Comparison of ENCODE assay signal across 8 mouse cellular contexts in the genomic region with DNA sequence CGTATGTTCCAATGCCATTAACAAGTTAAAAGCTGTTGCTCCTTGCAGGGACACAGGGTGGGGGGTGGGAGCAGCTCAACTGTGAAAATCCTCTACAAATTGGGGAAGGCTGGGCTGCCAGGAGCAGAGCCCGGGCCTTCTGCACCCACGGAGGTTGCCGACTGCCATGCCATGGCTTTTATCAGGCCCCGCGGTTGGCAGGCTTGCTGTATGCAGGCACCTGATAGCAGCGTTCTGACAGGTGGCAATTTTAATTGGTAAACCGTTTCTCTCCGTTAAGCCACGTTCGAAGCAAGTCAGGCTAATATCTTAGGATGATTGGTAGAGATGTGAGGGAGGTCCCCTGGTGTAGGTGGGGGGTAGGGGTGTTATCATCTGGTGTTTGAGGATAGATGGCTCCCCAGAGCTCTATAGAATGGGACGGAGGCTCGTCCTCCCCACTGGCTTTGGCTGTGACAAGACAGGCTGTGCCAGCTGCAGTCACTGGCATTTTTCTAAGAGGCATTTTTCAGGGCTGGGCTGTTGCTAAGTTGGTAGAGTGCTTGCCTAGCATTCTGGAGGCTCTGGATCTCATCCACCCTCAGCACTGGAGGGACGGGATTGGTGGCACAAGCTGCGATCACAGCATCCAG.
A peak's percentile ranks its signal among the peaks of the same experiment; 100 is the strongest.
DNase-seq lines count a peak whose midpoint lies in the region; ATAC-seq lines count a peak whose summit lies in the region.

No protein-coding gene starts in this region.

- no peaks in the 10 kb centered on the region for H3K9me3 ChIP-seq in hindbrain, embryonic 13.5 days
- no peaks in the 10 kb centered on the region for H3K9me3 ChIP-seq in hindbrain, embryonic 12.5 days (replicated peaks)
- no peaks in the 10 kb centered on the region for H3K9me3 ChIP-seq in midbrain, embryonic 12.5 days

- H3K36me3 ChIP-seq in hindbrain, embryonic 13.5 days: no peaks in the 10 kb centered on the region
- no peaks in the 10 kb centered on the region for H3K36me3 ChIP-seq in hindbrain, embryonic 12.5 days
- no peaks in the 10 kb centered on the region for H3K36me3 ChIP-seq in midbrain, embryonic 12.5 days

- H3K4me2 ChIP-seq in hindbrain, embryonic 13.5 days: no peak overlapping the region
- no peak overlapping the region for H3K4me2 ChIP-seq in hindbrain, embryonic 12.5 days (replicated peaks)
- no peak overlapping the region for H3K4me2 ChIP-seq in midbrain, embryonic 12.5 days (replicated peaks)

- peaks cover 35% of the 10 kb centered on the region for H3K4me1 ChIP-seq in hindbrain, embryonic 13.5 days (replicated peaks)
- peaks cover 15% of the 10 kb centered on the region for H3K4me1 ChIP-seq in hindbrain, embryonic 12.5 days
- peaks cover 19% of the 10 kb centered on the region for H3K4me1 ChIP-seq in midbrain, embryonic 12.5 days

- 25% methylated on average over 15 of the region's 15 CpGs for WGBS in hindbrain, embryonic 13.5 days
- WGBS in hindbrain, embryonic 12.5 days: 35% methylated on average over 15 of the region's 15 CpGs
- 38% methylated on average over 15 of the region's 15 CpGs for WGBS in midbrain, embryonic 12.5 days

- peak; percentile 10 for DNase-seq in Muller cell, postnatal 12 days (ENCODE audit: inconsistent ontology term)
- DNase-seq in ovary, postnatal 36 days (ENCODE audit: low spot score): no peak
- DNase-seq in urinary bladder, adult 2 months (ENCODE audit: low spot score): no peak
- no peak for DNase-seq in kidney, adult 9 months

- no peaks in the 10 kb centered on the region for H3K27me3 ChIP-seq in hindbrain, embryonic 13.5 days
- no peaks in the 10 kb centered on the region for H3K27me3 ChIP-seq in hindbrain, embryonic 12.5 days
- 0 out of 2 replicates have a peak, but pooled peaks cover 4% of the 10 kb centered on the region for H3K27me3 ChIP-seq in midbrain, embryonic 12.5 days

- no peak overlapping the region for H3K27ac ChIP-seq in hindbrain, embryonic 13.5 days
- H3K27ac ChIP-seq in hindbrain, embryonic 12.5 days: no peak overlapping the region
- 0 out of 2 replicates have a peak overlapping the region, but pooled peaks have one; percentile 10 for H3K27ac ChIP-seq in midbrain, embryonic 12.5 days (replicated peaks)

- no peak overlapping the region for H3K4me3 ChIP-seq in hindbrain, embryonic 13.5 days
- no peak overlapping the region for H3K4me3 ChIP-seq in hindbrain, embryonic 12.5 days
- H3K4me3 ChIP-seq in midbrain, embryonic 12.5 days: no peak overlapping the region

- peak; percentile 45; the same call in 1 of the 2 replicates for ATAC-seq in hindbrain, embryonic 13.5 days (ENCODE audit: low FRiP score)
- no peak; the same call in 1 of the 2 replicates for ATAC-seq in hindbrain, embryonic 12.5 days (ENCODE audit: low FRiP score)
- ATAC-seq in common myeloid progenitor, adult 5-6 weeks (replicated peaks; ENCODE audit: low read depth, poor library complexity, severe bottlenecking): peak; percentile 82
- 0 out of 2 replicates have a peak, but pooled peaks have one; percentile 27 for ATAC-seq in midbrain, embryonic 12.5 days (ENCODE audit: low FRiP score, low read depth)

- H3K9ac ChIP-seq in hindbrain, embryonic 13.5 days: 0 out of 2 replicates have a peak overlapping the region, but pooled peaks have one; percentile 9
- no peak overlapping the region for H3K9ac ChIP-seq in hindbrain, embryonic 12.5 days
- H3K9ac ChIP-seq in midbrain, embryonic 12.5 days (replicated peaks): no peak overlapping the region
